Mouse (Mus musculus): ENCODE measurements at regions not wholly inside any gene's neighbourhood (a gene's known extent, or its start where the extent isn't known, plus 50 kb on each side); places are given as distances from the start of the nearest gene placed in this dataset.

GRCm38 (mm10) chr13:60237091-60237490 lies 59.9 kb upstream of the Gas1 start:
- no peak for DNase-seq (ENCODE audit: low read depth, low spot score)

- no peak for DNase-seq (ENCODE audit: low read depth, low spot score)
Observed at GRCm38 (mm10) chr13:60242447-60243109, 65.4 kb upstream of the Gas1 start.

GRCm38 (mm10) chr13:60243110-60243481 lies 65.9 kb upstream of the Gas1 start:
- no peak for DNase-seq (ENCODE audit: low read depth, low spot score)

- DNase-seq (ENCODE audit: low read depth, low spot score) = no peak
Observed at GRCm38 (mm10) chr13:60255162-60255561, 78.0 kb upstream of the Gas1 start.

- DNase-seq (ENCODE audit: low read depth, low spot score) = no peak
Observed at GRCm38 (mm10) chr13:60255715-60256114, 78.5 kb upstream of the Gas1 start.

DNA sequence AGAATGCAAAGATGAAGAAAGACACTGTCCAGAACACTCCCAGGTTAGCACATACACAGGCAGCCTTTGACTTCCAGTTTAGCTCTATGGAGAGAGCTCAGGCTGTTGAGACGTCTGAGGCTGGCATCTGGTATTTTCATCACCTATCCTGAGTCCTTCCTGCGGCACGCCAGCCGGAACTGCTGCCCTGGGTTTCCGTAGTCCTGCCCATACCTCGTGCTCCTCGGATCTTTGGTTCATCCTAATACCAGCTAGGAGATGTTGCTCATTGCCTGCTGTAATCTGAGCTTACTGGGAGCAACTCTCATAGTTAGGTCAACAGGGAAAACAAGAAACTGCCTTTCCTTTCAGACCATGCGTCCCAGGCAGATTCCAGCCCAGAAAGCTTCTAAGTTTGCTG lies 79.8 kb upstream of the Gas1 start:
- DNase-seq (ENCODE audit: low read depth, low spot score) = no peak

GRCm38 (mm10) chr13:60257878-60258277 lies 80.7 kb upstream of the Gas1 start:
- DNase-seq (ENCODE audit: low read depth, low spot score) = no peak

DNA sequence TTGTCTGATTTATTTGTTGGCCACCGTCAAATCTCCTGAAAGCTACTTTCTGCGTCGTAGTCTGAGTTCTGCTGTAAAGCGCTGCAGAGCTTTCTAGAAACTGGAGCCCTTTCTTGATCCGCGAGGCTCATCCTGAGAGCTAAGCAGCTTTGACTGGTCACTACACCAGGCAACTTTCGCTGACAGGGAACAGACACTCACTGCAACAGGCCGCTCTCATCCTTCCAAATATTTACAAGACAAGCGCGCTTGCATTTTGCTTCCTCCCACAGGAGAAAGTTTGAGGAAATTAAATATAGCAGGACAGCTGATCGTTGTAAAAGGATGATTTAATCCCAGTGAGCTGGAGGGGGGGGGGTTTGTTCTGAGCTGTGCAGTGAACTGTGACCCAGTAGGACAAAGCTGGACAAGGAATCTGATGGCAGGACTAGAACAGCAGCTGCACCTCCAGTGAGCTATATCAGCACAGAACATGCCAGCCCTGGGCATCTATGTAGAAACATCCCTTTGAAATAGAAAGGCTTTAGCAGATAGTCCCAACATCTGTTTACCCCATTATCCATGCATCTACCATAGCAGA lies 85.4 kb upstream of the Gas1 start:
- no peak for DNase-seq (ENCODE audit: low read depth, low spot score)

- peak; percentile 21 for DNase-seq (ENCODE audit: low read depth, low spot score)
Observed at GRCm38 (mm10) chr13:60264504-60264903, 87.3 kb upstream of the Gas1 start.

DNA sequence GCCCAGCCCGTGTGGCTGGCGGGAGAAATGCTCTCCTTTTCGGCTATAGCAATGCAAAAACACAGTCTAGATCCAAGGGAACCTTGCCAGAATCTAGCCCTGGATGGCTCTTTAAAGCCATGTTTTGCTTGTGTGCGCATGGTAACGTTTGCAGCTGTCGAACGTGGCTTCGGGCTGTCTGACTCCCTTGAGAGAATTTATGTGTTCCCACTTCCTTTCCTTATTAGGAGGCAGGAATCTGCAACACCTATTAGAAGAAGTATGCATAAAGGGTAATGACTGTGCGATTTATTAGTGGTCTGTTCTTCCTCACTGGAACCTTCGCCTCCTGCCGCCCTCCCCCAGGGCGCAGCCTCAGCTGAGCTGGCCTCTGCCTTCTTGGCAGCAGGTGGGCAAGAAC lies 90.4 kb upstream of the Gas1 start:
- no peak for DNase-seq (ENCODE audit: low read depth, low spot score)

DNA sequence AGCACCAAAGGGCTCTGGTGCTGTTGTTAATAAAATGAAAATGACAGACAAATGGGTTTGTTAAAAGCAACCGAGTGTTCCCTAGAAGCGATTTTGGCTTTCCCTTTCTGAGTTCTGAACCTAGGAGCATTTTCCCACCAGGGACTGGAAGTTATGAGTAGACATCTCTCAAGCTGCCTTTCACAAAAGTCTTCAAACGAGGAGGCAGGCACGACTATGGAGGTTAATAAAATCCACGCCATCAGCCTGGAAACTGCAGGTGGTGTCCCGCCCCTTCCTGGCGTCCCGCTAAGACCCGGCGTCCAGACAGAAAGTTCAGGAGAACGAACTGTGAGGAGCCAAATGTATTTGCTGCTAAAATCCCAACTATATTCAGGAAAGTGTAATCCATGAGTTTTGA lies 91.1 kb upstream of the Gas1 start:
- no peak for DNase-seq (ENCODE audit: low read depth, low spot score)

DNA sequence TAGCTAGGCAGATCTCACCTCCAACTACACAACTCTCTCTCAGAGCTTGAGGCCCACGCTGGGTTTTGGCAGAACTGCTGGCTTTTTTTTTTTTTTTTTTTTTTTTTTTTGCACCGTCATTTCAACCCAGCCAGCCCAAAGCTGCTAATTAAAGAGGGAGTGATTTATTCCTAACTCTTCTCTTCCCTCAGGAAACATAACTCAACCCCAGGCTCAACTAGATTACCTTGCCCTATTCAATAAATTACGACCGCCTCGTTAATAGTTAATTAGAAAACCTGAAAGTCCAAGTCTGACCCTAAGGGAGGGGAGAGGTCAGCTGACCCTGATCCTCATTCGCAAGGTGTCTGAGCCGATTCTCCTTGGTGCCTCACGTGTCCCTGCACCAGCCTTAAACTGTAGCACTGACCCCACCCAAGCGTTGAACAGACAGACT lies 92.3 kb upstream of the Gas1 start:
- DNase-seq (ENCODE audit: low read depth, low spot score) = peak; percentile 6

- DNase-seq (ENCODE audit: low read depth, low spot score) = no peak
Observed at GRCm38 (mm10) chr13:60270526-60270925, 93.4 kb upstream of the Gas1 start.

DNA sequence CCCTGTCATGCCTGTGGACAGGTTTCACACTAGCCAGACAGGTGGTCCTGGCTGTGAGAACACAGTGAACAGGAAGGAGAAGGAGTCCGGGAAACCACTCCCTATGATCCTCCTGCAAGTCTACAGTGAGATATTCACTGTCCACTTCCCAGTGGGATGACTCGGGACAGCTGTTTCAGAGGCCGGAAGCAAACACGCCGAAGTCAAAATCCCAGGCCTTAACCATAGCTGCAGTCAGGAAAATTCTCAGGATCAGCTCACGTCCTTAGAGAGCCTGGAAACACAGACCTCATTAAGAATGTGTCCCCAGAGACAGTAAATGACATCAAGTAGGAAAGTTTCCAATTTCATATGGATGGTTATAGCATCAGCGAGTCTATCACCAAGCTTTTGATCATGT lies 96.2 kb upstream of the Gas1 start:
- DNase-seq (ENCODE audit: low read depth, low spot score) = no peak

DNA sequence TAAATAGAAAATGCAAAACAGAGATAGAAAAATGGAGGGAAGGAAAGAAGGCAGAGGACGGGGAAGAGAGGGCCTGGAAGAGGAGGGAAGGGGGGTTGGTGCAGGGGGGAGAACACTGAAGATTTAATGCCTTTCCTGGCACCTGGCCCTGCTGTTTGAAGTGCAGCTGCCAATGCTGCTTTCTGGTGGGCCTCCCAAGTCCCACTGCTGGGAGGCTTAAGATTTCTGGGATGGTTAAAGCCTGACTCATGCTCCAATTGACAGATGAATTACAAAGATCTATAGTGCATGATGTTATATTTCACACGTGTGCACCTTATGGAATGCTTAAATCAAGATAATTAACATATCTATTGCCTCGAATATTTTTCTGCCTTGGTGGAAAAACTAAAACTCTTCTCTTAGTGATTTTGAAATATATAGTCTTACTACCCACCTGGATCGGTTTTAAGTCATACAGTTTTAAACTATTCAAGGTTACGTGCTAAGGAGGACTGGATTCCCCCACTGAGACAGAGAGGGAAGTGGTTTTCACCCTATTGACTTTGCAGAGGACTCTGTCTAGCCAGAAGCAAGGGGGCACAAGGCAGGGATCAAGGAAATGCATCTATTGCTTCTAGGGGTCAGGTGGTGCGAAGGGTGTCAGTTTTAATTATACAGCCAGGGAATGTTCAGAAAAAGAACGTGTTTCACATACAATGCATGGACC lies 105.5 kb upstream of the Gas1 start:
- no peak for DNase-seq (ENCODE audit: low read depth, low spot score)

DNA sequence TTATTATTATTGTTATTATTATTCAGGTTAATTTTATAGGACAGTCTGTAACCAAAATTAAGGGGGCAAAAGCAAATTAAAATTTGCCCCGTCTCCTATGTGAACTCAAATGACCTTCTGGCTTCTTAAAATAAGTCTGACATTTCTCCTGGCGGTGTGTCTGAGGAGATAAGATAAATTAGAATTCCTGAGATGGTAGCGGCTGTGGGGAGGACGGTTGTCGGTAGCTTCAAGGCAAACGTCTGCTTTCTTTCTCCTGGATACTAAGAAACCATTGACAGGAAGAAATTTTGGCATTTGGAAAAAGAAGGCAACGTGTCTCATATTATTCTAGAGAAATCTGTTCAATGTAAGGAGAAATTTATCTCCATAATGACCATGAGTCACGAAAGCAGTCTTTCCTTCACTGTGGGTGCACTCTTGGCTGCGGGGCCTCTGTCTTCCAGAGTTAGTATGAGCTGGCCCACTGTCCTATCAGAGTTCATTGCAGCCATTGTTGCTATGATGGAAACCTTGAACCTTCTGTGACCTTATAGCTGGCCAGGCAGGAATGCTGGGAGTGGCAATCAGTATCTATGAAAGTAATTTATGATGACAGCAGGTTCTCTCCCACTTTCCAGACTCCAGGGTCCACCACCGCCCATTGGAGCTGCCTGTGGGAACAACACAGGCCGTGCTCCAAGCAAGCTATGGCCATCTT lies 109.5 kb upstream of the Gas1 start:
- no peak for DNase-seq (ENCODE audit: low read depth, low spot score)

DNA sequence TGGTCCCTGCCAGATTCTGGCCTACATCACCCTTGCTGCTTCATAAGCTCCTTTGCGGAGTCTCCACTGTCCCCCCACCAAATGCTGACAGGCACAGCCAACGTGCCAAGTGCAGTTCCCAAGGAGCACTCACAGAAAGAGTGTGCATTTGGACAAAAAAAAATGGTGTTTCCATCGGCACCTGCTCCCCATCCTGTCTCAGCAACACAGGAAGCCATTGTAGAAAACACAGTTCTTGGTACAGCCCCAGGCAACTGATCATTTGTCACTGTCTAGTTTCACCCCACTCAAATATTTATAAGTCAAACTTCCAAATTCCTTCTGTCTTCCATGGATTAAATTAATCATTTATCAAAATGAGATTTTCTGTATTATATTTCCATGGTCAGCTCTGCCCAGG lies 112.5 kb upstream of the Gas1 start:
- DNase-seq (ENCODE audit: low read depth, low spot score) = no peak

DNA sequence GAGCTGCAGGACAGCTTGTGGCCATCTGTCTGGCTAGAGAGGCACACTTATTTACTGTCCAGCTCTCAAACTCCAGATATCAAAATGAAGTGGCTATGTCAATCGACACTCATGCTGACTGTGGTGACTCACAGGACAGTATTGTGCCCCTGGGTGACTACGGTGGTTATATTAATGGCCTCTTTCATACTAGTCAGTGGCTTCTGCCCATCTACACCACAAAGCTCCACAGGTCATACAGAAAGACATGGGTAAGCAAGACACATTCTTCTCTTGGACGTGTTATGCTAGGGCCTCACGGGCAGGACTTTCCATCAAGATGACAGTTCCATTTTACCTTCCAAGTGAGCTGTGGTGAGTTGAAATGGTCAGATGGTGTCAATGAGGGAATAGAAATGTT lies 113.7 kb upstream of the Gas1 start:
- no peak for DNase-seq (ENCODE audit: low read depth, low spot score)

- no peak for DNase-seq (ENCODE audit: low read depth, low spot score)
Observed at GRCm38 (mm10) chr13:60291344-60291743, 114.2 kb upstream of the Gas1 start.

- no peak for DNase-seq (ENCODE audit: low read depth, low spot score)
Observed at GRCm38 (mm10) chr13:60296201-60296895, 119.2 kb upstream of the Gas1 start.

DNA sequence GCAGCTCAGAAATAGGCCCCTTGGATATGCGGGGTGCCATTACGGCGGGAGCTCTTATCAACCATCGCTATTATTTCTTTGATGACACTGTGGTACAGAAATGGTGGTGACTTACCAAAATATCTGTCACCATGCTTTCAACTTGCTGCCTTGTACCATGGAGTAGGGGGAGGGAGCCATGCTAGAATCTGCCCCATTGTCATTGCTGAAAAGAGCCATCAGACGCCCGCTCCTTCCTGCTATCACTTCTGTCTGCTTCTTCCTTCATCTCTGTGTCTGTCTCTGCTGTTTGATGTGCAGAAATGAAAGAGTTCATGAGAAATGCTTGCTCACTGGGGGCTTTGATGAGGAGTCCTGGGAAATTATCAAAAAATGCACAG lies 119.7 kb upstream of the Gas1 start:
- DNase-seq (ENCODE audit: low read depth, low spot score) = no peak

DNA sequence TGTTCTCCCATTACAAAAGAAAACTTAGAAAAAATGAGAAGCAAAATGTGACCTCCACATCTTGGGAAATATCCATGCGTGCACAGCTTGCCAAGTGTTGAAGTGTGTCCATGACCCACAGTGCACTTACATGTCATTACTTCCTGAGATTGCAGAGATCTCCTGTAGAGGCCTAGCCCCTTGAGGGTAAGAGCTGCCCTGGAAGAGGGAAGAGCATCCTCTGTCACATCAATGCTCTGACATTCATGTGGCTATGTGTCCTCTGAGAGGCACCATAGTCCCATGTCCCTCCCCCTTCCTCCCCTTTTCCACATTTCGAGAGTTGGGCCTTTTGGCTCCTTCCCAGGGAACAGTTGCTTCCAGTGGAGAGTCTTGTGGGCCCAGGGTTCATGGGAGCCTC lies 121.4 kb upstream of the Gas1 start:
- no peak for DNase-seq (ENCODE audit: low read depth, low spot score)
